Mouse (Mus musculus): ENCODE results near the gene Cabp5.
"Not testable (repeated sequence)": the region's sequence is repeated elsewhere in the genome, so short reads cannot be mapped to it uniquely, and the experiment has no call there.

The Cabp5 gene

GRCm38 (mm10) chr7:13397832-13398231, at the start of gene Cabp5:
Gene Cabp5 (plus strand): TSS chr7:13398132.
- ChIA-PET CTCF (no interaction called here), POLR2A (no interaction called here)

- ChIA-PET CTCF (no interaction called here), POLR2A (interaction anchor here in 1 of 4 experiments (1.0 to 1.6 kb wide), 3 partner anchors 15 to 431 kb away, joined by 3 to 4 read pairs (median 3); partner anchors contain the start of gene Lig1)
Measured at GRCm38 (mm10) chr7:13355943-13356342, 42.0 kb upstream of the Cabp5 start.

GRCm38 (mm10) chr7:13380588-13380987, 17.3 kb upstream of the Cabp5 start:
- POLR2A ChIA-PET = no interaction called here
- CTCF ChIA-PET = no interaction called here

GRCm38 (mm10) chr7:13450541-13450940, 52.6 kb downstream of the Cabp5 start, which contains the start of gene Bsph1:
Gene Bsph1 (plus strand): TSS chr7:13450841.
- POLR2A ChIA-PET = not testable (repeated sequence)
- CTCF ChIA-PET = interaction anchor here in 1 of 4 experiments (0.7 kb wide), 1 partner anchor 10 kb away, joined by 5 read pairs; no protein-coding TSS in a partner anchor
